Mouse (Mus musculus) frontal cortex, postnatal 10 days (tissue): ENCODE measurements at regions not wholly inside any gene's neighbourhood (a gene's known extent, or its start where the extent isn't known, plus 50 kb on each side); places are given as distances from the start of the nearest gene placed in this dataset.
A peak's percentile ranks its signal among the peaks of the same experiment; 100 is the strongest.

ENCODE experiments used
- DNase-seq, 2 experiments: peaks; one replicate each; pipeline ENCODE4 v3.0.0; 2022; ENCODE audit warnings: low spot score in 2 of 2, mixed read lengths in 1 of 2

DNA sequence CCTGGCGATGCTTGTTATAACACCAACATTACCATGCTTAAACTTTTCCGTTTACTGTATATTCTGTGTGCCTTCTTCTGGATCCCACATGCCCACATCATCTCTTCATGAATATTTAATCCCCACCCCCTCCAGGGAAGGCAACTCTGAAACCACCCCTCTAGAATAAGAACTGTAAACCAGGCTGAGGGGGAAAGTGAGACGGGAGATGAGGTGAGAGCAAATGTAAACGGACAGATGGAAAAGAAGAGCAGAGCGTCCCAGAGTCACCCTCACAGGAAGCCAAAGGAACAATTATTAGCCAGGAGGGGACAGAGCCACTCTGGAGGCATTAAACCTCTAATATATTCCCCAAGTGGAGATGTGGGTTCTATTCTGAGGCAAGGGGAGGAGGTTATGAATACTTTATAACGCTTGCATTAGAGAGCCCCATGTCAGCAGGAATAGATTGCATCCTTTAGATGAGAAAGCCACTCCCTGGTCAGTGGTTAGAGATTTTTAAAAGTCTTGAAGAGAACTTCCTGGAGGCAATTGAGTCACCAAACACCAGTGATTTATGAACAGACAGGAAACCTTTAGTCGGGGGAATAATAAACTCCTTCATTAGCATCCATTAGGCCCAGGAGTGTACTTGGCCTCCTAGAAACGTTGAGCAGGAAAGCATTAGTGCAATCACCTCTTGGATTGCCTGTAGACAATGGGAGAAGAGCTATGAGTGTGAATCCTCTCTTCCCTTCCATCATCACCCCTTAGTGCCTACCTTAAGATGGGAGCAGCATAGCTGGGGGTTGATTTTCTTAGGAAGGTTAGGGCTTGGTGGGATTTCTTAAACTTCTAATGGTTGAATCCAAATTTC lies 220.1 kb downstream of the Elavl2 start:
- no peak for DNase-seq

DNA sequence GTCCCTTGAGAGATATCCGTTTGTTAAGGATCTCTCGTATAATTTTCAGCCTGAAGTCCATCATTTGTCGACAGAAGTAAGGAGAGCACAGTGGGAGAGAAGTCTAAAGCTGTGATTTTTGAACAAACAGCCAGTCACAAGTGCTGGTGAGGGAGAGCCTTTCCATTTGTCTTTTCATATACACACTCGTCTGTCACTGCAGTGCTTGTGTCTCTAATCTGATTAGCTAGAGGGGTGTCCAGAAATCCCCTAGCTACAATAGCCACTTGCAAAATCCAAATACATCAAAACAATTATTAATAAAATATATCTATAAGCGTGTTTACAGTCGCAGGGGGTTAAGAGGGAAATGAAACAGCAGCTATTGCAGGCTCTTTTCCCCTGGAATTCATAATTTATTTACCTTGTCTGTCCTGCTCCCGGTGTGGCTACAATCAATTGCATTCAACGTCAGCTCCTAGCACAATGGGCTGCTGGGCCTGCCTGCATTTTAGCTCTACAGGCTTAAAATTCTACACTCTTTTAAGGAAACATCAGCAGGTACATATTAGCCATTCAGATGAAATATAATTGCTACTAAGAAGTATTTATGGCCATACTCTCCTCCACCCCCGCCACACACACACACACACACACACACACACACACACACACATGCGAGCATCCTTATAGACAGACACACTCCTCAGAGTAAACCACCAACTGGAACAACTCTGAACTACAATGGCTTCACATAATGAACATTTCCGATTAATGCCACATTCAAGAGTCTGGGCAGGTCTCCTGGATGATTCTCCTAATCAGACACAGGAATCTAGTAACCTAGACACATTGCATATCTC lies 236.1 kb downstream of the Elavl2 start:
- no peak for DNase-seq

GRCm38 (mm10) chr4:91157047-91157446 lies 243.5 kb downstream of the Elavl2 start:
- DNase-seq: no peak

DNA sequence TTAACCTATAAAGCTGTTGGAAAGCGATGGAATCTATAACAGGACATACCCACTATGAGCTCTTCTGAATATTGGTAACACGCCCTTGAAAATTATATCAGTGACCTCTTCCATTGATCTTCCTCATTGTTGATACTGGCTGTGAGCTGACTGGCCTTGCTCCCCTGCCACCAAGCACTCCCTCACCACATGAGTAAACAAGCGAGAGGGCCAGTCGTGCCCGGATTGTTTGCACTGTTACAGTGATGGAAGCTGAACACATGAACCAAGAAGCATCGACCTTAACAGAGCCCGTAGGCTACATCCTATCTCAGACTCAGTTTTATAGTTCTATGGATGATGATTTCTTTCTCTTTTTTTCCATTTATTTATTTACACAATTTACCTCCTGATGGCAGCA lies 255.9 kb downstream of the Elavl2 start:
- DNase-seq: no peak

- DNase-seq: no peak
Measured at GRCm38 (mm10) chr4:91143906-91144305, 256.7 kb downstream of the Elavl2 start.

- DNase-seq: no peak
Measured at GRCm38 (mm10) chr4:91135327-91135726, 265.3 kb downstream of the Elavl2 start.

DNA sequence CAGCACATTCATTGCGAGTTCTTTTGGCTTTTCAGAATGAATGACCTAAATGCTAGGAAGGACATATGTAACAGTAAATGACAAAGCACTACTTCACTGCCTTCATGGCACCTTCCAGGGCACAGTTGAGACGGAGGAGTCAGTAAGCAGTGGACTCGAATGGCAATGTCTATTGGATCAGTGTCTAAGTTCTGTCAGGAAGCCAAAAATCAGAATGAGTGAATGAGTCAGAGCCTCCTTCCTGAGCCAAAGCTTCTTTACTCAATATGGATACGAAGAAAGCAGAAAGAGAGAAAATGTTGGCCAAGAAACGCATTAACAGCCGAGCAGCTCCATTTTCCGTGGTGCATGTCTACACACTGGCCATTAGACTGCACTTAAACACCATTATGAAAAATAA lies 268.3 kb downstream of the Elavl2 start:
- no peak for DNase-seq

DNA sequence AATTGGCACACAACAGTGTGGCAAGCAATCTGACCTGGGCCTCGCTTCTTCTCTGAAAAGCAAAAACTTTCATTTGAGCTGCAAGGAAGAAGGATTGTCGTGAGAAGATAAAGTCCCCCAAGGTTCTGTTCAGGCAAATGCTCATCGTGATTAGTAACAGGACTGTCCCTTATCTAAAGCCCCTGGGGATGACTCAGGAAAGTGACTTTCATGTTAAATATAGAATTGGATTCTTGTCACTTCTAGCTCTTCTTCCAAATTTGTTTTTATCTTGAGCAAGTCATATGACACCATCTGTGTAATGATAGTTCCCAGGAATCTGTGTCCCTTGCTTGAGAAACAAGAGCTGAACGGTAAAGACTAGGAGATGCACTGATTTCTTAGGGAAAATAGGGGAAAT lies 280.3 kb downstream of the Elavl2 start:
- no peak for DNase-seq

GRCm38 (mm10) chr4:91116807-91117609 lies 283.6 kb downstream of the Elavl2 start:
- no peak for DNase-seq

DNA sequence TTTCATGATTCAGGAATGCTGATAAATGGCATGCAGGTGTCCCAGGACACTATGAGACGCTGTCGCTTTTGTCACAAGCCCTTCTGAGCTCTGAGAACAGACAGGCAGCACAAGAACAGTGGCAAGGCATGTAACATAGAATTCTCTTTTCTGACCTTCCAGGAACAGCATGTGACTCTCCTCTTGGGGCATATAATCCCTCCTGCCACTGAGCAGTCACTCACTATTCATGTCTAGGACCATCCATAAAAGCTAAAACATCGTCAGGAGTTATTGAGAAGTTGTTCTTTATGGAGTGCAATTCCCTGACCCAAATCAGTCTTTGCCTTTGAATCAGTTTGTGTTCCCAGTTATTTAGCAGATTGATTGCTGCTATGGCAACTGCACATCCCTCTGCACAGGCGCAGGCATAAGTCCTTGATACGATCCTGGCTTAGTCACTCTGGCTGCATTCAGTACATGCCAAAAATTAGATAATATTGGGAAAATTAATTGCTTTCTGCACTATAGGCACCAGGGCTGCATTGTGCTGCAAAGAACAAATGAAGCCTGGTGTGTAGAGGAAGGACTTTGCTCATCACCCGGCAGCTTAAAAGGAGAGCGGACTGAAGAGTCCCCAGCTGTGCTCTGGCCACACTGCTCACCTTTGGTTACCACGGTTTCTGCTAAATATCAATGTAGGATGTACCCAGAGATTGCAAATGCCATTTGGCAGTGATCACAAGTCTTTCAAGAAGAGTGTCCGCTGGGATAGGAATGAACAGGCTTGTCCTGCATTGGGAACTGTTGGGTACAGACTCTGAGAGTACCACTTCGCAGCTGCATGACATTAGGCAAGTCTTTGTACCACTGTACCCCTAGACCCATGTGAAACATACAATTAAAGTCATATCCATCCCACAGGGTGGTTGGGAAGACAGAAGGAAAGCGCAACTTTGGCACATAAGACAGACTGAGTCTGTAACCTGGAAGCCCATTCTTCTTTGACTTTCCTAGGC lies 288.6 kb downstream of the Elavl2 start:
- no peak for DNase-seq

DNA sequence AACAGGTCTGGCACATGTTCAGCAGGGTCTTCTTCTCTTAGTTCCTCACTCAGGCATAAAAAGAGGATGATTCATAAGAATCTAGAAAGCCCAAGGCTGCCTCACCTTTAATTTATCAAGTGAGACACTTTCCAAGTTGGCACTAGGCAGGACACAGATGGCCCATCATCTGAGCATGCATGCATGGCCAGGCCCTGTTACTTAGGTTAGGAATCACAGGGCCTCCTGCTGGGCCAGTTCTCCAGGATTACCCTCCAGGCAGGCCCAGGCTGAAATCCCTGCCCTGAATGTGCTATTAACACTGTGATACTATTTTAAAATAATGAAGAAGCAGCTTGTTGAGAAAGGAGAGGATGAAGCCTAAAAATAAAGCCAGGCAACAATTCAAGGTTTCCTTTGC lies 304.5 kb downstream of the Elavl2 start:
- DNase-seq: no peak

DNA sequence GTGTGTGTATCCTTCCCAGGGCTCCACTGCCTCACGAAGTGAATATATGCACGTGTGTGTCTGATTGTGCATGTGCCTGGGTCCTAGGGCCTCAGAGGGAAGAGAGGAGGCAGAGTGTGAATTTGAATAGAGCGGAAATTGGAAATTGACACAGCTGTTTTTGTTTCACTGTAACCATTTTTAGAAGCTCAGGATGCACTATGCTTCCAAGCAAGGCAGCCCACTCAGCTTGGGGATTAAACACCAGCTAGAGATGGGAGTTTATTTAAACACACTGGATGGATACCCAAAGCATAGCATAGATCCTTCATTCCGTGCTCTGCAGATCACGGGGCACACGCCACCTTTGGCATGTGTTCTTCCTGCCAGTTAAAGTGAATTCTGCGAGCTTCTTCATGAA lies 306.2 kb downstream of the Elavl2 start:
- peak in 1 of 2 experiments; percentile 17 for DNase-seq

DNA sequence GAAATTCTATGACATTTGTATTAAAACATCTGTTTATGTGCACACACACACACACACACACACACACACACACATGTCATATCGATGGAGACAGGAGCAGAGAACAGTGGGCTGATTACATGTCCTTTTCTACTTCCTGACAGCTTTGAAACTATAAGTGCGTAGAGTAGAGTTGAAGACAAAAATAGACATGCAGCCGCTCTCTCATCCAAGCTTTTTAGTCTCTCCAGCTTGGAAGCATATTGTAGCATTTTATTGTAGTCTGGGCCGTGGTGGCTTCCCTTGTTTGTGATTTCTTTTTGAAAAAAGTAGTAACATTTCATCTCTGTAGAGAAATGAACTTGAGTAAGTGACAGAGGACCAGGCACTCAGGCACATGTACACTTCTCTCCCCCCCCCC lies 306.7 kb downstream of the Elavl2 start:
- DNase-seq: no peak

GRCm38 (mm10) chr4:91092323-91092722 lies 308.3 kb downstream of the Elavl2 start:
- peak; percentile 12 to 19 for DNase-seq

DNA sequence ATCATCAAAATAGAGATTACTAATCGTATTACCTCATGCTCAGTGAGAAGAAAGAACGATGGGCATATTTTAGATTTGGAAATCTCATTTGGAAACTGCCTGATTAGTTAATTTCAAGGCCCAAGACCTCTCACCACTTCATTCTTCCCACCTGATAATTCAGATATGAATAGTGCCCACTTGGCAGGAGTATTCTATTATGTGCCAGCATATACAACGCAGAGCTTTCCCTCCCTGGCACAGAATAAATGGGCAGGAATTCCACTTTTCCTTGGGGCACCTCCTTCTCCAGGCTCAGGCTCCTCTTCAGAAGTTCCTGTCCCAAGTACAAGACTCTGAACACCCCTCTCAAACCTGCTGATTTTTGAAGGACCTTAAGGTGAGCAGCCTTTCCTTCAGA lies 308.7 kb downstream of the Elavl2 start:
- DNase-seq: no peak

GRCm38 (mm10) chr4:91083950-91084349 lies 316.6 kb downstream of the Elavl2 start:
- no peak for DNase-seq

DNA sequence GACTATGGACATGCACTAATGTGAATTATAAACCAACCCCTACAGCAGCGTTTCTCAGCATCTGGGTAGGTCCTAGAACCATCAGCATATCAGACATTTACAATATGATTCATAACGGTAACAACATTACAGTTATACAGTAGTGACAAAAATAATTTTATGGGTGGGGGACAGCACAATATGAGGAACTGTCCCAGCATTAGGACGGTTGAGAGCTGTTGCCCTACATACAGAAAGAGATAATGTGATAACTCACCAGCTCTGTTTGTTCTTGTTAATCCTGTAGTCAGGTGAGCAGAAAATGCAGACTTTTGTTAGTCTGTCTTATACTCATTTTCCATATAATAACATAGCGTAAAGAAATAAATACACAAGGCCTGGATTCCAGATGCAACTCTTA lies 319.1 kb downstream of the Elavl2 start:
- no peak for DNase-seq

- DNase-seq: no peak
Measured at GRCm38 (mm10) chr4:91080620-91081441, 319.8 kb downstream of the Elavl2 start.

DNA sequence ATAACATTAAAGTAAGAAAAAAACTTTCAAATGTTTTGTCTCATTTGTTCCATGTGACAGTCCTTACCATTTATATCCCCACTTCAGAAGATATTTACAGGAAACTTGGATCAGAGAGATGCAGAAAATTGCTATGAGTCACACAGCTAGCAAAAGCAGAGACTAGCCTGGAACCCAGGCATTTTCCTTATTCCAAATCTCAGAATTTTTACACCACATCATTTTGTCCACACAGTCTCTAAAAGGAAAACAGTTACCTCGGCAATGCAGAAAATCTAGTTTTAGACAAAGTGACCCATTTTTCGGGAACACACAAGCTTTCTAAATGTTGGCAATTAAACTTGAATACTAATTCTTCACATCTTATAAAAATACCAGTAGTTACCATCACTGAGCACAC lies 329.3 kb downstream of the Elavl2 start:
- no peak for DNase-seq

DNA sequence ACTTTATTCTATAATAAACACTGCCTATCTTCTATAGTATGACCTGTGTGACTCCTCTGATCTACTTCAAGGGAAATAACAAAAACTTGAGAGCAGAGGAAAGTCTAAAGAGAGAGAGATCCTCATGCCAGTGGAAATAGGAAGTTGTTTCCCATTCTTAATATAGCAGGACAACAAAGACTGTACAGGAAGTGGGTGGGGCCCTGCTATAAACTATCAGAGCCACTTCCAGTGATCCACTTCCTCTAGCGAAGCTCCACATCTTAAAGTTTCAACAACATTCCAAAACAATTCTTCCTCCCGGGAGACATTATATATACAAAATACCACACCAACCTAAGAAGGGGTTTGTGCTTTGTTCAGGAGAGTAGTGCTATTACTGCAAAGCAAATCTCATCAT lies 339.7 kb downstream of the Elavl2 start:
- DNase-seq: no peak
